Mouse (Mus musculus) cerebellum, adult 18-20 months (tissue): ENCODE results near the gene Acer1.

Experiments
- DNase-seq, 2 experiments: peaks; one replicate each; pipeline ENCODE4 v3.0.0; 2021

The Acer1 gene

DNA sequence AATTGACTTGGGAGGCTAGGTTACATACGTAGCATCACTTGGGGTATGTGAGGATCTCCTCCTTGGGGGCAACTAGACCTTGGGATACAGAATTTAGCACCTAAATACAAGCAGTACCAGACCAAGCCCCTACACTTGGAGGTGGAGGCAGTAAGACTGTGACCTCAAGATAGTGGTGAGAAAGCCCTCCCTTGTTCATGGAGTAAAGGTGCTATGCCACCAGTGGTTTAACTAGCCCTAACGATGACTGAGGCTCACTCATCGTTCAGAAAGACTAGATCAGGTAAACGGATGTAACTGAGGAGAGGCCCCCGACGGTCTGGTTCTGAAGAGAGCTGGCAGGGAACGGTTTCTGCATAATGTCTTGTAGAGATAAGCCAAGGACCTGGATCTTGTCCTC lies 45.2 kb downstream of the Acer1 start:
- no peak for DNase-seq

DNA sequence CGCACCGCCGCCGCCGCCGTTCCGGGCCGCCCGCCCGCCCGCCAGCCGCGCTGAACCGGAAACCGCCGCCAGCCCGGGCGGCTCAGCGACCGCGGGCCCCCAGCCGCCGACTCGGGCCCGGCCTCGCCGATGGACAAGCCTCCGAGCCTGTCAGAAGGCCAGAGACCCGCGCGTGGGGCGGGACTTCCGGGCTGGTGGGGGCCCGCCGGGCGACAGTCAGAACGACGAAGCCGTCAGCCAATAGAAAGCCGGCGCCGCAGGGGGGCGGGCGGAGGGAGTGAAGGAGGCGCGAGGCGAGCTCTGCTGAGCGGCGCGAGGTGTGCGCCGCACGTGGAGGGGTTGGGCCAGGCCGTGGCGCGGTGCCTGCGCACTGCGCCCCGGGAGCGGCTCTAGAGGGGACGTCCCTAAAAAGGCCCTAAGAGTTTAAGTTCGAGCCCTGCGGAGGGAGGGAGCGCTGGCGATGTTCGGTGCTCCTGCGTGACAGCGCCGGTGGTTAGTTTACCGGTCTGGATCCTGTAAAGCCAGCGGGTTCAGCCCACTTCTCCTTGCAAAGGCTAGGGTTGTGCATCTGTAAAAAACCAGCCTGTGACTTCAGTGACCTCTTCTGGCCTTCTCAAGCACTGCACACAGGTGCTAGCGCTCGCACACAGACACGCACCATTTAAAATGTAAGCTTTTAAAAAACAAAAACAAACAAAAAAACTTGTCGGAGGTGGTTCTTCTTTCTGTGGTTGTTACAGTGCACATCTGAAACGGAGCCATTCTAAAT lies 46.4 kb downstream of the Acer1 start, which contains the start of gene Mllt1:
Gene Mllt1, minus strand, starts transcription at position 53 of the 769 bp plus-strand sequence.
- peak; percentile 99 for DNase-seq

DNA sequence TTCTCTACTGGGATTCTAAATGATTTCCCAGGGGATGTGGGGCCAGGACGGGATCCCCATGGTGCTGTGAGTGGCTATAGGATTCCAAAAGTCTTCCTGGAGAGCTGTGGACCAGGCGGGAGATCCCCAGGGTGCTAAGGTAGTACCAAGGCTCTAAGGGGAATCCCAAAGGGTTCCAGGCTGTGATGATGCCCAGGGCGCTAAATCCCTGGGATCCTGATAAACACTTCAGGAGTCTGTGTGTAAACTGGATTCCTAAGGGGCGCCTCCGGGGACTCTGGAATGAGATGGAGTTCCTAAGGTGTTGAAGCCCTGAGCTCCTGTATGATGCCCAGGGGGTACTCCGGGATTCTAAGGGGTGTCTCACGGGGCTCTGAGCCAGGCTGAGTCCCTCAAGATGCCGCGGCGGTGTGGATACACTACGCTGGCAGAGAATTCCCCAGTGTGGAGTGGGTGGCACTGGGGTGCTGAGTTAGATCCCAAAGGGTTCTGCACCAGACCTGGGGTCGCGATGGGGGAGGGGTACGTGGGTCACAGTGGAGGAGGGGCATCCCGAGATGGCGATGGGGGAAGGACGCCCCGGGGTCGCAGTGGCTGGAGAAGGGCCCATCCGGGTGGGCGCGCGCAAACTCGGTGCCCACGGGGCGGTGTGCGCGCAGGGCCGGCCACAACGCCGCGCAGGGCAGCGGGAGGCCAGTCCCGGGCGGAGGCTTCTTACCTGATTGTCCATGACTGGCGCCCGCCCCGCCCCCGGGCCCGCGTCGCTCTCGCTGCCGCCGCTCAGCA lies 47.2 kb downstream of the Acer1 start:
- no peak for DNase-seq

DNA sequence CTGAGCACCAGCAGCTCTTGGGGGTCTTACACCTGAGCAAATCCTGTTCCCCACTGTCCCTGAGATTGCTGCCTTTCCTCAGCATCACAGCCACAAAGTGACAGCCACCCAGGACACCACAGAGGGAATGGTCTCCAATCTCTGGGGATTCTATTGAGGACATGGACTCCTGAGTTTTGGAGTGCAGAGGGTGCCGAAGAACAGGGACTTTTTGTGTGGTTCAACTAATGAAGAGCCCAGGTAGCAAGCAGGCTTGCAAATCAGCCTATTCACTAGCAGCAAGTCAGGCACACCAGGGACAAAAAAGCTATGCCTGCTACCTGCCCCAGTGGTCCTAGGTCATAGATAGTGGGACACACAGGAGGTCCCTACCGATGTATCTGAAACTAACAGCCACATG lies 48.5 kb downstream of the Acer1 start:
- DNase-seq = no peak

DNA sequence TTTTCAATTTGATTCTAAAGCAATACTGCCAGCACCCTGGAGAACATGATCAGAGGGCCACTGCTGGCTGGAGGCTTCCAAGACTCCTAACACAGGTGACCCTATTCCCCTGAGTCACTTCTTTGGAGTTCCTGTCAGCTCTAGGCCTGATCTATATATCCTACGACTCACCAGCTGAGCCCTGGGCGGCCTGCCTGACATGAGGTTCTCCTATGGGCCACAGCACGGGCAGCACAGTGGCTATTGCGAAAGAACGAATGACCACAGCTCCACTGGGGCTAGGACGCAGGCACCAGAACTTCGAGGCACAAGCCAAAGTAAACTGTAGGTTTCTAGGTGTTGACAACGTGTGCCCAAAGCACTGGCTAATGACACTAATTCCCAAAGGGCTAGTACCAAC lies 51.9 kb downstream of the Acer1 start:
- no peak for DNase-seq

DNA sequence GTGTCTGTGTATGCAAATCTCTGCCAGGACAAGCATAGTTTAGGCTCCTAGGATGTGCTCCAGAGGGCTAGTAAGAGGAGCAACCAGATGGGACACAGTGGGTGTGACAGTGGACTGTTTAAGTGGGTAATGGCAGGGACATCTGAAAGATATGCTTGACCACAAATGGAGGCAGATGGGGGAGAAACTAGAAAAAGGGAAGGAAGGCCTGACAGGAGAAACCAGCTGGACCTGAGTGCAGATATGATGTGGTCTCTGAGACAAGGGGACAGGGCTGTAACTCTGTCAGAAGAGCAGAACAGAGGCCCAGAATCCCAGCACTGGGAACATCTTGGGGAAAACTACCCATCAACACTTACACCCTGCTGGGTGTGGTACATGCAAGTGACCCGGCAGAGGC lies 52.4 kb downstream of the Acer1 start:
- no peak for DNase-seq

DNA sequence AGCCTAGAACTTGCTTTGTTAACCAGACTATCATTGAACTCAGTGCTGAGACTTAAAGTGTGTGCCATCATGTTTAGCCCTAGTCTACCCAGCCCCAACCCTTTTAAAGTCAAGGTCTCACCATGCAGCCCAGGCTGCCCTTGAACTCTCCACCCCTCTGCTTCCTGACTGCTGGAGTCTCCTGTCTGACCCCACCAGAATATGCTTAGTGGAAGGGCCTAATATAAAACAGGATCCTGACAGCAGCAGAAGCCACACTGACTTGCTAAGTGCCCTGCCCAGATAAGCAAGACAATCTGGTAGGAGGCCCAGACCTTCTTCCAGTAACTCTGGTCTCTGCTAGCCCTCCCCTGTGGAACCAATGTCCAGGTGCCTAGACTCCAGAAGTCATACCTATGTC lies 52.8 kb downstream of the Acer1 start:
- DNase-seq = no peak

DNA sequence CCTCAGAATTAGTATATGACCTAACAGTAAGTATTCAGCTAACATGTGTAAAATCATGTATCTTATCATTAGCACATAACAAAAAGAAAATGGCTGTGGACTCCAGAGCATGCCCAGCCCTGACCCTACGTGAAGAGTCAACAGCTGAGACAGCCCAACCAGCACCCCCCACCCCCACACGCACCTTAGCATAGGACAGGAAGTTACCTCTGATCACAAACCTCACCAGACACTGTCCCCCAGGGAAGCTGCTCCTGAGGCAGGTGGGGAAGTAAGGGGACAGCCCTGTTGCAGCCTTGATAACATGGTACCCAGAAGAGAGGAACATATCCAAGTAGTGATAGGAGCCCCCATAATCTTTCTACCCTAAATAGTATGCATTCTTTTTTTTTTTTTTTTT lies 55.9 kb downstream of the Acer1 start:
- DNase-seq = no peak

DNA sequence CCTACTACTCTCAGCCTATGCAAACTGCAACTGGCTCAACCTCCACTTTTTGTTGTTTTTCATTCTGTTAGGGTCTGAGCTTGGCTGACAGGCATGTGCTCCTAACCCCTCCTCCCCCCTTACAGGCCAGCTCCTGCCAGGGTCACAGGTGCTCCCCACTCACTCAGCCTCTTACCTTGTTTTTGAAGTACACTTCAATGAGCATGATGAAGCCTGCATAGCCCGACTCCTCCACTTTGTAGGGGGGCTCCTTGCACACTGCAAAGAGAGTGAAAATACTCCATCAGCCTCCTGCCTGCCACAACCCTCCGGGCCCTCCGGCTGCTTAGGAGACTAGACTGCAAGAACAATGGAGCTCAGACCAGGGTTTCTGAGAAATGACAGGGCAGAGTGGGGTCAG lies 62.2 kb downstream of the Acer1 start:
- no peak for DNase-seq

DNA sequence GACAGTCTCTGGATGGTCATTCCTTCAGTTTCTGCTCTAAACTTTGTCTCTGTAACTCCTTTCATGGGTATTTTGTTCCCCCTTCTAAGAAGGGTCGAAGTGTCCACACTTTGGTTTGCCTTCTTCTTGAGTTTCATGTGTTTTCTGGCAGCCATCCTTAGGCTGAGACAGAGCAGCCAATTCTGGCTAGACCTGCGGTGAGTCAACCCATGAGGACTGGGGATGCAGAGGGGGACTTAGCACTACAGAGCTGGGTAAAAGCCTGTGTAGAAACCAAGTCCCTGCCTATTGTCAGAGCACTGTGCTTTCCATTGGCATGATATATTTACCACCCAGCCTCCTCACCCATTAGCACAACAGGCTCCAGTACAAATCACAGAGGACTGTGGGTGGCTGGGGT lies 64.8 kb downstream of the Acer1 start:
- no peak for DNase-seq

DNA sequence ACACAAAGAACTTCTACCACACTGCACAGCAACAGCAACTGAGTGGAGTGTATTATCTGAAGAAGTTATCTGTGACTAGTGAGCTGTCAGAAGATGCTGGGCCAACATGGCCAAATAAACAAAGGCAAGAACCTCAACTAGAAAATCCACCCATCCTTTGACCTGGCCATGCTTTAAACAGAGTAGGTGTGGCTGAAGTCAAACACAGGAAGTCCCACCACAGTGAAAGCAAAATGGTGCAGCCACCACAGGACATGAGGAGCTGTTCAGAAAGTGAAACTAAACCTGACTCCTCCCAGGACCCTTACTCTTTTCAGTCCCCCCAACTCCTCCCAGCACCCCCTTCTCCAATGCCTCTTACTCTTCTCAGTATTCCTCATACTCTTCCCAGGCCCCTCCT lies 68.5 kb downstream of the Acer1 start:
- DNase-seq = no peak

DNA sequence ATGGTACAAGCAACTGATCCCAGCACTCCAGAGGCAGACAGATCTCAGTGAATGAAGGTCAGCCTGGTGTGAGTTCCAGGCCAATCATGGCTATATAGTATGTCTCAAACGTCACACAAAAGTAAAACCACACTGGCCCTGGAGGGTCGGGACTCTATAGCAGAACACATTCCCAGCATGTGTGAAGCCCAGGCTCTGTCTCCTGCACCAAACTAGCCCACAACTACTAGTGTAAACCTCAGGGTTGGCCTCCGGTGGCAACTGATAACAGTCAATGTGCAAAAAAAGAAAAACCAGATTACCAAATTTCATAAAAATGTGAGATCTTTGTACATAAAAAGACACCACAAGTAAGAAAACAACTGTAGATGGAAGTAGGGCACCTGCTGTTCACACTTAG lies 68.9 kb downstream of the Acer1 start:
- DNase-seq = no peak

DNA sequence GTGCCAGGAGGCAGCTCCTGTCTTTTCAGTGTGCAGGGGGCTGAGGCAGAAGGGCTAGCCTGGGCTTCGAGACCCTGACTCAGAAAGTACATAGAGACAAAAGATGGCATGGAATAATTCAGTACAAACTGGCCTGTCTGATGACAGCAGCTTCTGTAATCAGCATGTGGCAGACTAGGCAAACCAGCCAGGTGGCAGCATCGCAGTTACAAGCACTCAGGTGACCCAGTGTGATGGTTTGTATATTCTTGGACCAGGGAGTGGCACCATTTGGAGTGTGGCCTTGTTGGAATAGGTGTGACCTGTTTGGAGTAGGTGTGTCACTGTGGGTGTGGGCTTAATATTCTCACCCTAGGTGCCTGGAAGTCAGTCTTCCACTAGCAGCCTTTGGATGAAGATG lies 72.2 kb downstream of the Acer1 start:
- peak; percentile 43 to 46 for DNase-seq

DNA sequence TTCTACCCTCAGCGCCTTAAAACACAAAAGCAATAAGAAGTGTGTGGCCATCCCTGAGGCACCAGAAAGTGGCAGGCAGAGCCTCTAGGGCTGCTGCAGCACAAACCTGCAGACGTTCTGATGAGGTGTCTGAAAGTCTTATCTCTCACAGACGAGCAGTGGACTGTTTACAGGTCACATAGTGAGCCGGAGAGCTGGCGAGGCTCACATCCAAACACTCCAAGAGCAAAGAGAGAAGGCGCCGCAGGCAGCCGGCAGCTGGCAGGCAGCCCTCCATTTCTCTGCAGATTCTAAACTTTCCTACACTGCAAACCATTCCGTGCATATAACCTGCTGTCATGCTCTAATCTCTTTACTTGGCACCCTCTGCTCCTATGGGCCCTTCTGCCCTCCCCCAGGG lies 74.0 kb downstream of the Acer1 start:
- DNase-seq = peak in 1 of 2 experiments; percentile 27

DNA sequence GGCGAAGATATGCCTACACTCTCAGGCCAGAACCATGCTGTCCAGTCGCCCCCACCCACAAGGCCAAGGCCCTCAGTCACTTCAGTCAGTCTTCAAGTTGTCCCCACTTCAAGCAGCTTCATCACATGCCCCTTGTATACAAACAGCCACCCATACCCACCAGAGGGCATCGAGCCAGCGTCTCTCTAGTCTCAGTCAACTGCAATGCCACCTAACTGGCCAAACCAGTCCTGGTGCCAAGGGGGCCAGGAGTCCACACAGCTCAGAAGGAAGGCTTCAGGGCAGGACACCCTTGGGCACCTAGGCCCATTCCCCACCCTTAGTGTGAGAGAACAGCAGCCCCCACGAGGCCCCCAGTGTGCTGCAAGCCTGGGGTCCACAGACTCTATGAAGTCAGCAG lies 74.8 kb downstream of the Acer1 start:
- DNase-seq = no peak

DNA sequence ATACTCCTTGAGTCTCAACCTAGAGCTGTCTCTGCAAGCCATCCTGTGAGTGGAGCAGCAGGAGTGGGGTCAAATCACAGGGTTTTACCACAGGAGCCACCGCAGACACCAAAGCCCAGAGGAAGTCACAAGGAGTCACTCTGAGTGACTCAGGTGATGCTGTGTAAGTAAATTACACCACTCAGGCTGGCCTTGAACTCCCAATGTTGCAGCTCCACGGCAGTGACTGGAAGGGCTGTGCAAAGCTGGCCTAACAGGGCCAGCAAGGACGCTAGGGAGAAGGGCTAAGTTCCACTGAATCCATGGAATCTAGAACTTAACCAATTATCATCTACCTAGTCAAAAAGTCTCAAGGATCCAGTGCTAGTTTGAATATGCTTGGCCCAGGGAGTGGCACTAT lies 75.8 kb downstream of the Acer1 start:
- DNase-seq = no peak
